Mouse (Mus musculus) small intestine, adult 2 months (tissue): ENCODE measurements around the gene Thbs3. TPM values are rescaled to one million over a fixed set of nuclear protein-coding genes. Genes with fewer than 3 reads are reported as not detected.

Experiments used
- H3K27ac ChIP-seq: fragments of 200-500 bp; 2 replicates; pipeline ENCODE4 v1.5.1; 2012; ENCODE audit warnings: low read depth, low read length, control low read depth, inconsistent platforms; ENCODE audit not compliant: insufficient read depth
- H3K27me3 ChIP-seq: fragments of 200-500 bp; 2 replicates; pipeline ENCODE4 v1.6.1; 2012; ENCODE audit warnings: mild to moderate bottlenecking, moderate library complexity, low read length, inconsistent platforms; ENCODE audit not compliant: control insufficient read depth, insufficient read depth
- H3K36me3 ChIP-seq: fragments of 200-500 bp; 2 replicates; pipeline ENCODE4 v1.6.1; 2012; ENCODE audit warnings: mild to moderate bottlenecking, low read length, control low read depth, inconsistent platforms; ENCODE audit not compliant: control insufficient read depth, insufficient read depth
- H3K4me1 ChIP-seq: fragments of 200-500 bp; 2 replicates; pipeline ENCODE4 v1.6.1; 2012; ENCODE audit warnings: low read length, inconsistent platforms, mixed read lengths; ENCODE audit not compliant: control insufficient read depth, insufficient read depth, insufficient read length
- H3K4me3 ChIP-seq: fragments of 200-500 bp; 2 replicates; pipeline ENCODE4 v1.5.1; 2012; ENCODE audit warnings: low read depth, mild to moderate bottlenecking, control low read depth, inconsistent platforms, low read length, moderate library complexity
- CTCF ChIP-seq: fragments of 200-500 bp; IDR thresholded peaks from 2 replicates; pipeline ENCODE4 v1.5.1; 2012; ENCODE audit warnings: low read depth, mild to moderate bottlenecking, control low read depth, inconsistent platforms, low read length, moderate library complexity, mixed read lengths; ENCODE audit not compliant: insufficient replicate concordance, insufficient read length; ENCODE audit errors: extremely low read depth
- POLR2A ChIP-seq: fragments of 200-500 bp; IDR thresholded peaks from 2 replicates; pipeline ENCODE4 v1.6.1; 2012; ENCODE audit warnings: low read depth, mild to moderate bottlenecking, control low read depth, inconsistent platforms, low read length, moderate library complexity
- WGBS: fragments of 180-500 bp; shearing (Covaris S2); methylation state at CpG from one replicate; pipeline ENCODE4 v1.1.7; 2018; 5-methylcytosine and 5-hydroxymethylcytosine counted together
- polyA plus RNA-seq: library from polyadenylated mRNA; depleted of rRNA; stranded (reverse); fragments of >200 nt; gene quantifications from 2 replicates; pipeline ENCODE4 v1.2.3, GENCODE M21; 2012

The Thbs3 gene
- polyA plus RNA-seq, 1 experiment: 10.5 TPM

- Histone ChIP-seq H3K4me3 (peak overlapping the region; percentile 85), H3K27me3 (no peaks in the 10 kb centered on the region), H3K36me3 (peaks cover 60% of the 10 kb centered on the region), H3K27ac (peak overlapping the region; percentile 42), H3K4me1 (peaks cover 8% of the 10 kb centered on the region)
- TF ChIP-seq POLR2A: no peak
- TF ChIP-seq CTCF: no peak
- 2% methylated on average over 6 of the region's 6 CpGs for WGBS
These were observed 36.9 kb upstream of the Thbs3 start for GRCm38 (mm10) chr3:89178107-89178385.

GRCm38 (mm10) chr3:89179056-89179455 lies 35.9 kb upstream of the Thbs3 start:
- WGBS: 93% methylated on average over 11 of the region's 11 CpGs
- H3K4me3 ChIP-seq: no peak overlapping the region
- TF ChIP-seq POLR2A (no peak), CTCF (no peak)
- no peaks in the 10 kb centered on the region for H3K27me3 ChIP-seq
- peaks cover 50% of the 10 kb centered on the region for H3K36me3 ChIP-seq
- no peak overlapping the region for H3K27ac ChIP-seq
- peaks cover 11% of the 10 kb centered on the region for H3K4me1 ChIP-seq

GRCm38 (mm10) chr3:89181749-89182500 lies 33.1 kb upstream of the Thbs3 start:
- Histone ChIP-seq H3K27ac (no peak overlapping the region), H3K4me3 (no peak overlapping the region), H3K27me3 (no peaks in the 10 kb centered on the region), H3K36me3 (peaks cover 27% of the 10 kb centered on the region), H3K4me1 (peaks cover 11% of the 10 kb centered on the region)
- 94% methylated on average over 27 of the region's 27 CpGs for WGBS
- no peak for TF ChIP-seq CTCF
- TF ChIP-seq POLR2A: no peak

GRCm38 (mm10) chr3:89182531-89183057 lies 32.4 kb upstream of the Thbs3 start:
- 40% methylated on average over 7 of the region's 7 CpGs for WGBS
- TF ChIP-seq POLR2A (no peak), CTCF (no peak)
- H3K36me3 ChIP-seq: peaks cover 27% of the 10 kb centered on the region
- peak overlapping the region; percentile 69 for H3K4me3 ChIP-seq
- H3K27me3 ChIP-seq: no peaks in the 10 kb centered on the region
- no peak overlapping the region for H3K27ac ChIP-seq
- H3K4me1 ChIP-seq: peaks cover 11% of the 10 kb centered on the region

GRCm38 (mm10) chr3:89183058-89183958 lies 31.7 kb upstream of the Thbs3 start, which contains the start of gene Fam189b:
Gene Fam189b (plus strand): TSS chr3:89183143.
- TF ChIP-seq POLR2A (peak; percentile 26; the same call in 1 of the 2 replicates), CTCF (no peak)

GRCm38 (mm10) chr3:89183959-89184315 lies 31.0 kb upstream of the Thbs3 start:
- Histone ChIP-seq H3K4me3 (peak overlapping the region; percentile 69; the same call in 1 of the 2 replicates), H3K27me3 (no peaks in the 10 kb centered on the region), H3K27ac (no peak overlapping the region), H3K4me1 (peaks cover 6% of the 10 kb centered on the region; the same call in 1 of the 2 replicates), H3K36me3 (peaks cover 27% of the 10 kb centered on the region)
- TF ChIP-seq CTCF: no peak
- TF ChIP-seq POLR2A: no peak
- WGBS: 86% methylated on average over 6 of the region's 6 CpGs

More at GRCm38 (mm10) chr3:89183058-89183958, 31.7 kb upstream of the Thbs3 start, which contains the start of gene Fam189b:
- H3K27ac ChIP-seq: no peak within 1 kb of the TSS
- no peaks in the 10 kb centered on the region for H3K27me3 ChIP-seq
- peaks cover 27% of the 10 kb centered on the region for H3K36me3 ChIP-seq
- peaks cover 9% of the 10 kb centered on the region for H3K4me1 ChIP-seq
- 8% methylated on average over 39 of the region's 39 CpGs for WGBS
- peak within 1 kb of the TSS; percentile 69 for H3K4me3 ChIP-seq
